Mouse (Mus musculus) G1E (cell line): ENCODE results near the gene Hltf.

Source experiments
- CTCF ChIP-seq: IDR thresholded peaks from 2 replicates; pipeline ENCODE4 v1.5.1; 2012; ENCODE audit warnings: low read depth, low read length, inconsistent platforms, mixed read lengths
- GATA2 ChIP-seq: IDR thresholded peaks from 2 replicates; pipeline ENCODE4 v1.6.1; 2012; ENCODE audit warnings: low read depth, low read length, inconsistent platforms, borderline replicate concordance
- TAL1 ChIP-seq: conservative IDR thresholded peaks from 2 replicates; pipeline ENCODE4 v1.6.1; 2012; ENCODE audit warnings: low read depth, low read length, inconsistent platforms, mixed read lengths

- TF ChIP-seq CTCF = no peak
- no peak for TF ChIP-seq TAL1
- TF ChIP-seq GATA2 = no peak
These were observed 76.1 kb downstream of the Hltf start for GRCm38 (mm10) chr3:20133745-20134144.
